Mouse (Mus musculus): ENCODE results near the gene Spag7. TPM values are rescaled to one million over a fixed set of nuclear protein-coding genes. Genes with fewer than 3 reads are reported as not detected.
A peak's percentile ranks its signal among the peaks of the same experiment; 100 is the strongest.

Spag7 gene
- total RNA-seq, 2 experiments from 2014 or later = 48.2 to 50.8 TPM

- no peak for DNase-seq
These were observed 12.0 kb upstream of the Spag7 start for GRCm38 (mm10) chr11:70681170-70681569.

- DNase-seq = no peak
These were observed 10.7 kb upstream of the Spag7 start for GRCm38 (mm10) chr11:70679894-70680293.

GRCm38 (mm10) chr11:70679361-70679760 lies 10.1 kb upstream of the Spag7 start:
- DNase-seq = no peak

GRCm38 (mm10) chr11:70678576-70678975 lies 9.4 kb upstream of the Spag7 start:
- DNase-seq = no peak

- DNase-seq = no peak
These were observed 8.9 kb upstream of the Spag7 start for GRCm38 (mm10) chr11:70678092-70678491.

DNA sequence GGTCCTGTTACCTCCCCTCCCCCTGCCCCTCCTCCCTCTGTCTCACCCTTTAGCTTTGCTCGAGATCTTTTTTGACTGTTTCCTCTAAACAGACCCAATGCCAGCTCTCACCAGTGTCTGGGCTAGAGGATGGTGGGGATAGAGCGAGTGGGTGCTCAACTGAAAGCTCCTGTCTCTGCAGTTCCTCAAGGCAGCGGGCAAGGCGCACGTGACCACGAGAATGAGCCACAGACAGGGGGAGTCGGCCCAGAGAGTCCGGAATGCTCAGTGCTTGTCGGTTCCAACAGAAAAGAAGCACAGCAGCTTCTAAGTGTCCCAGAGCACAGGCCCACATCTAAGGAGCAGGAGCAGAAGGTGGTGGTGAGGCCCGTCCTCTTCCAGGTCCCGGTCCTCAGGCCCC lies 5.3 kb upstream of the Spag7 start:
- DNase-seq = no peak

- no peak for DNase-seq
These were observed 4.8 kb upstream of the Spag7 start for GRCm38 (mm10) chr11:70674014-70674413.

DNA sequence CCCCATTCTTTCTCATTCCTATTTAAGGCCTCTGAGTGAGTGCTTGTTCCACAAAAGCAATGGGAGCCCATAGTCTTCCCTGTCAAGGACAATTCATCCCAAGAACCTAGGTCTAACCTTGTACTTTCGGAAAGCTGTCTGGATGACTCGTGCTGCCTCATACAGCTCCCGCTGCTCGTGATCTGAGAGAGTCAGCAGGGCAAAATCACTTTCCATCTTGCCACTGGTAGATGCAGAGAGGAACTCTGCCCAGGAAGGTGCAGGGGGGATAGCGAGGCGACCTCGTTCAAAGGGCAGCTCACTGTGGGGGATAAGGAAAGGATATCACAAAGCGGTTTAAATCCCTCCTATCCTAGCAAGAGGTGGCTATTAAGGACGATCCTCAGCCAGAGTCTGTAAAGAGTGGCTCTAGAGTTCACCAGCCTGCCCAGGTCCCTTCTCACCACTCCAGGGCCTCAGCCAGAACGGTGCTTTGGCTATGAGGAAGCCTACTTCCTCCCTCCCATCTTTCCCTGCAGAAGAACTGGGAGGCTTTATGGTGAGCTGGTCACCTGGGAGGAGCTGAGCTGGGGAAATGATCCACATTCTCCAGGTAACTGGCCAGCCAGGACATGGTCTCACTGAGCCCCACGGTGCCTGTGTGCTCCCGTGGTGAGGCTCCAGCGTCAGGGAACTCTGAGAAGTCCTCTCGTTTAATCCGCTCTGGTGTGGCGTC lies 2.3 kb upstream of the Spag7 start:
- no peak for DNase-seq

DNA sequence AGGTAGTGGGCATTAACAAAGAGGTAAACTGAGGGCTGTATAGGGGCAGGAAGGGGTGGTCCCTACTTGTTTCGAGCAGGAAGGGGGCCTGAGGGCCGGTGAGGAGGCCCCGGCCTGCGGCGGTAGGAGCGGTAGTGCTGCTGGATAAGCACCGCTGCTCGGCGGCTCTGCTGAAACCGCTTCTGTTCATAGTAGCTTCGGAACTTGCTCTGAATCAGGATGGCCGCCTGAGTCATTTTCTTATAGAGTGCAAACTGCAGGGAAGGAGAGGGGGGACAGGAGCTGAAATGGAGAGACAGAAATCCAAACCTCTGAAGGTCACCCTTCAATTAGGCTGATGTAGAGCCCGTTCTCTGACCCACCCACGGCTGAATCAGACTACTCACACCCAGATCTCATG lies 1.3 kb upstream of the Spag7 start:
- DNase-seq = no peak

DNA sequence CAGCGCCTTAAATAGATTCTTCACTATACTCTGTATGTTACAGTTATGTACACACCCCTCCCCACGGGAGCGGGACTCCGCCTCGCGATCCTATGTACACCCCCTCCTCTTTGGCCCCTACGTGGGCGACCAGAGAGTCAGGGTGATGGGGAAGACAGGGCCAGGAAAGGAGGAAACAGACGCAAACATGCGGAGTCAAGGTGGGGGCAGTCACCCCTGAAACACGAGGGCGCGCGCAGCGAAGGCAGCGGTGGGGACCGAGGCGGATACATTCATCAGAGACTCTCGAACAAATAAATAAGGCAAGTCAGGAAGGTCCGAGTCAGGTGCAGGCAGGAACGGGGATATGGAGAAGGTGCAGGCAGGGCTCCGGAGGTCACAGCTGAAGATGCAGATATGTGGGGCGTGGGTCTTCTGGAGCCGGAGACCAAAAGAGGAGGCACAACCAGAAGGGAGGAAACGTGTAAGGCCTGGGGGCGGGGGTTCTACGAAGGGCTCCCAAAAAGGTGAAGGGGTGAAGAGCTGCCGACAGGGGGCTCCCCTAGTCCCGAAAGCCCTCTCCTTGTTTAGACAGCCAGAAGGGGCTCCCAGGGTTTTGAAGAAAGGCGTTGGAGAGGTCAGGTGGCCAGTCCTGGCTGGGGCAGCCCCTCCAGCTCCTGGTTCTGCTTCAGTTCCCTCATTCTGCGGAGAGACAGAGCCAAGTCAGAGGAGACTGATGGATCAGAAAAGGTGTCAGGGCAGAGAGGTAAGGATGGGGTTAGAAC lies 548 bp upstream of the Spag7 start:
- peak; percentile 62 to 69 for DNase-seq

- no peak for DNase-seq
These were observed 863 bp downstream of the Spag7 start for GRCm38 (mm10) chr11:70668335-70668770.

DNA sequence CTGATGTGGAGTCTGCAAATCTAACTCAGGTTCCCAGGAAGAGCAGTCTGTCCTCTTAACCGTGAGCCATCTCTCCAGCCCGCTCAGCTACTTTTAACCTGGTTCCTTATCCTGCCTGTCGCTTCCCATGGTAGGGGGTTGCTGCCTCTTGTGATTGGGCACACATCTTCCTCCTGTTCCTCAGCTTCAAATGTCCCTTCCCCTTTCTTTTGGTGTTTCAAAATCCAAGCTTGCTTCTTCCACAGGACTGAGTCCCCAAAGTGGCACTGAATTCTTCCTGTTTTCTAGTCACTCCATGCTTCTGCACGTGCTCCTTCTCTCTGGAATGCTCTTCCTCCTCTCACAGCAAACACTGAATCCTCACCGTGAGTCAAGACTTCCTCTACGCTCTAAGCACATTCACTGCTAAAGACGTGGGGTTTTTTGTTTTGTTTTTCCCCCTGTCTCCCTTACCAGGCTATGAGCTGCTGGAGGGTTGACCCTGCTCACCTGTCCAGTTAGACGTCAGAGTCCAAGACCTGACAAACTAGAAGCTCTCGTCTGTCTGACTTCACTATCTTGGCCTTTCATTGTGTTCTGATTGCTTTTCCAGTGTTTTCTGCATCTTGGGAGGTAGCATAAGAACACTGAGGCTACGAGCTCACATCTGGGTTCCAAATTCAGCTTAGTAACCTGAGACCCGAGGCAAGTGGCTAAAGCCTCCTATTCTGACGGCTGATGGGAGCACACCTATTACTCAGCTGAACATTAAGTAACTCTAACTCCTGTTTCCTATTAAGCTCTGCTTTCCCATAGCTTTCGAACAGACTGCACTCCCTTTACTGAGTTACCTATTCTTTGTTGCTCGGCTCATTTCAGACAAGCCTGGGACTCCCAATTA lies 1.7 kb downstream of the Spag7 start:
- no peak for DNase-seq

DNA sequence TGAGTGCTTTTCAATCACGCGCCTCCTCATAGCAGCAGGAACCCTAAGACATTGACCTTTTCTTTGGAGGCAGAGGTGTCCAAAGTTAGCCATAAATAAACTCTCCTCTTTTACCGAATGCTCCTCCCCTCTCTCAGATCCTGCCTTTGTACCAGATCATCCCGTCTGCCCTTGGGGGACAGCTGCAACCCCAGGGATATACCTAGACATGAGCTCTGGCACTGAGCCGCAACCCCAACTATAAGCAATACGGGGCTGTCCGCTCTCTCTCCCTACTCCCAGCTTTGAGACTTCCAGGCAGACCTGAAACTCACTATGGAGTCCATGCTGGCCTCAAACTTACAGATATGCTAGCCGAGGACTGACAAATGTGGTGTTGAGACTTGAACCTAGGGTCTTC lies 2.5 kb downstream of the Spag7 start:
- no peak for DNase-seq

GRCm38 (mm10) chr11:70664741-70665140 lies 4.5 kb downstream of the Spag7 start:
- DNase-seq = no peak

GRCm38 (mm10) chr11:70663957-70664356 lies 5.3 kb downstream of the Spag7 start:
- DNase-seq = no peak

DNA sequence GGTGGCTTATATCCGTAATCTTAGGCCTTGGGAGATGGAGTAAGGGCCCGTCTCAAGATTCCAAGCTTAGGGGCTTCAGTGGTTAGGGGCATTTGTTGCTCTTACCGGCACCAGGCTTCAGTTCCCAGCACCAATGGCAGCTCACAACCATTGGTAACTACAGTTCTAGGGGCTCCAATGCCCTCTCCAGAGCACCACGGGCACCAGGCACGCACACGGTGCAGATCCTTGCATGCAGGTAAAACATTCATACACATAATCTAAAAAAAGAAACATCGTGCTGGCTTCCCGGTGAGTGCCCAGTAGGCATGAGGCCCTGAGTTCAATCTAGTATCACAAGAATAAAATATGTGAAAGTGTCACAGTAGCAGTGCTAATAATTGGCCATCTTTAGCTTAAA lies 6.1 kb downstream of the Spag7 start:
- no peak for DNase-seq

DNA sequence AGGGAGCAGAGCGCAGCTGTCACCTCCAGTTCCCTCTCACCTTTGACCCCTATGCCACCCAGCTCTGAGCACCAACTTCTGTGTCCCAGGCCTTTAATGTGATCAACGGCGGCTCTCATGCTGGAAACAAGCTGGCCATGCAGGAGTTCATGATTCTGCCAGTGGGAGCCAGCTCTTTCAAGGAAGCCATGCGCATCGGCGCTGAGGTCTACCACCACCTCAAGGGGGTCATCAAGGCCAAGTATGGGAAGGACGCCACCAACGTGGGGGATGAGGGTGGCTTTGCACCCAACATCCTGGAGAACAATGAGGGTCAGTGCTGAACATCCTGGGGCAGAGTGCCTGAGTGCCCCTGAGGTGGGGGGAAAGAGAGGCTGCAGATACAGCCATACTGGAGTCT lies 8.6 kb downstream of the Spag7 start:
- DNase-seq = no peak

DNA sequence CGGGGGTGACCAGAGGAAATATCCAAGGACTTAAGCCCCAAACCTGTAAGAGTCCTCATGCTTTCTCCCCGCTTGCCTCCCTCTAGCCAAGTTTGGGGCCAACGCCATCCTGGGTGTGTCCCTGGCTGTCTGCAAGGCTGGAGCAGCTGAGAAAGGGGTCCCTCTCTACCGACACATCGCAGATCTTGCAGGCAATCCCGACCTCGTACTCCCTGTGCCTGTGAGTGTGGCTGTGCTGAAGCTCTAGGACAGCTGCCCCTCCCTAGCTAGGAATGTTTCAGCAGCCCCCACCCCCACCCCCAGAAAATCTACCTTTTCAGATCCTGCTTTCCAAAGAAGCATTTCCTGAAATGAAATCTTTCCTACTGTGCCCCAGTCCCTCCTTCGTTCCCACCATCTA lies 10.3 kb downstream of the Spag7 start:
- DNase-seq = no peak

- DNase-seq = no peak
These were observed 10.7 kb downstream of the Spag7 start for GRCm38 (mm10) chr11:70658521-70658920.

DNA sequence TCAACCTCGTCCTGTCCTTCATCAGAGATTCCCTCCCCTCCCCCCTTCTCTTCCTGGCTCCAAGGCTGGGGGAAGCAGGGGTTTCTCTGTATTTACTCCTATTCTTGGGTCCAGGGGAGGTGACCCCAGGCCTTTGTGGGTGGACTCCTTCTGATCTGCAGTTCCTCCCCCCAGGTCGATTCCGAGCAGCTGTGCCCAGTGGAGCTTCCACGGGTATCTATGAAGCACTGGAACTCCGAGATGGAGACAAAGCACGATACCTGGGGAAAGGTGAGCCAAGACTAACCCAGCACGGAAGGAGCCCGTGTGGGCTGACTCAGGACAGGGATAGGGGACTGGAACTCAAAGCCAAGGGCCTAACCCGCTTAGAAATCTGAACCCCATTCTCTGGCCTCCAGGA lies 11.2 kb downstream of the Spag7 start:
- DNase-seq = no peak

DNA sequence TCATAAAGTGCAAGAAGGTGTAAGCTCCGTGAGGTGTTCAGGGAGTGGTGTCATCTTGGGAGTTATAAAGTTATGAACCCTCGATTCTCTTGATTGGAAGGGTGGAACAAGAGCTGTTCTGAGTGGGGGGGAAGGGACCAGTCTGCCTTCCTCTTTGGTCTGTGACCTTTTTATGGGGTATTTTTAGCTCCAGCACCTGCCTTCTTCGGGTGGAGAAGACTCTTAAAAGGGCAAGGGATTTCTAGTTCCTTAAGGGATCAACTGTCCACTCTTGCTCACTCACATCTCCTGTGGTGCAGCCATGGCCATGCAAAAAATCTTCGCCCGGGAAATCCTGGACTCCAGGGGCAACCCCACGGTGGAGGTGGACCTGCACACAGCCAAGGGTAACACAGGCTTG lies 11.6 kb downstream of the Spag7 start:
- no peak for DNase-seq

GRCm38 (mm10) chr11:70656964-70657363 lies 12.3 kb downstream of the Spag7 start, which contains the start of gene Eno3:
Gene Eno3 (plus strand): TSS chr11:70657202.
- DNase-seq = no peak

DNA sequence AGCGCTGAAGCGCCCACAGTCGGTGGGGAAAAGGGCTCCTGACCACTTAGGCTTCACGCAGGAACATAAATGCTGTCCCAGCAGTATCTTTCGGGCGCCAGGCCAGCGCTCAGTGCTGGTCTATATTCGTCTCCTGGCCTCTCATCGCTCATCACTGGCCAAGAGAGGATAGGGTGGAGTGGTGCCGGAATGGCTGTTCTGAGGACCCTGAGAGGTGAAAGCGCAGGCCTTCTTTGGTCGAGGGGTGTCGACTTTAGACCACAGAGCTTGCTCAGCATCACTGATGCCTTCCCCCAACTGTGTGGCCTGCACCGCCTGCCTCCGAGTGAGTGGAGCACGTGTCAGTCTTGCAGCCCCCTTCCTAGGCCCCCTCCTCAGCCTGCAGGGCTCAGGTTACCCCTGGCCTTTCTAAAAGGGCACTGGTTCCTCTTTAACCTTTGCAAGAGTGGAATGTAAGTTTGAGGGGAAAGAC lies 12.7 kb downstream of the Spag7 start:
- no peak for DNase-seq
